ENCODE assay signal across 10 mouse cellular contexts in the genomic region with DNA sequence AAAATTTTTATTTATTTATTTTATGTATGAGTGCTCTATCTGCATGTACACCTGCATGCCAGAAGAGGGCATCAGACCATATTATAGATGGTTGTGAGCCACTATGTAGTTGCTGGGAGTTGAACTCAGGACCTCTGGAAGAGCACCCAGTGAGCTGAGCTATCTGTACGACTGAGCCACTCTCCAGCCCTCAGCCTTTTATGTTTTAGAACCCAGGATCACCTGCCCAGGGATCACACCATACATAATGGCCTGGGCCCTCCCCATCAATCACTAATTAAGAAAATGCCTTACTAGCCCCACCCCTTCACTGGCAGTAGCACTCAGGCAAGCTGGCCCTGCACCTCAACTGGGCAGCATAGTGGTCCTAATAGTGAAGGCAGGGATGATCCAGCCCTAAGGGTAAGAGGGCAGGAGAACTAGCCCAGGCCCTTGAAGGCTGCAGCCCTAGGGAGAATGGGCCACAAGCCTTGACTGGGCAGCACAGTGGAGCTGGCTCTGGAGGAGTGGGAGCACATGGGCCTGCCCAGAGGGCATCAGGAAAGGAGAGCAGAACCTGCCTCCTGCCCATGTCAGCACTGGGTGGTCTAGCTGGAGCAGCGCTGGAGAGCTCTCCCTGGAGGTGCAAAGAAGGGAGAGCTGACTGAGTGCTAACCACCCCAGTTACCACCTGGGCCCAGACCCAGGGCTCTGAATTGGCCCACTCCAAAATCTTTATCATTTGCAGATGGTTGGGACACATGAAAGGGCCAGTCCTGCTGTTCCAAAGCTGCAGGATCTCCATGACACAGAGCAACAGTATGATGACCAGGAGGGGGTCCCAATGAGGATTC. TPM values are rescaled to one million over a fixed set of nuclear protein-coding genes. Genes with fewer than 3 reads are reported as not detected.
A peak's percentile ranks its signal among the peaks of the same experiment; 100 is the strongest.
DNase-seq lines count a peak whose midpoint lies in the region; ATAC-seq and TF ChIP-seq lines count a peak whose summit lies in the region.
"Had no signal": no experiment of that assay in that cellular context is flagged by ENCODE, and none has a peak within 500 bp of the region (broad histone marks: within the 10 kb centered on the region; RNA-seq: fewer than 3 reads in every experiment).

No protein-coding gene starts in this region.

- H3K4me2 ChIP-seq in intestine, embryonic 15.5 days (replicated peaks): no peak overlapping the region
- H3K4me2 ChIP-seq in intestine, postnatal 0 days (replicated peaks; ENCODE audit: low read depth): no peak overlapping the region
- H3K4me2 ChIP-seq in midbrain, embryonic 12.5 days (replicated peaks): no peak overlapping the region
- H3K4me2 ChIP-seq in forebrain, embryonic 15.5 days (replicated peaks): no peak overlapping the region
- H3K4me2 ChIP-seq in limb, embryonic 12.5 days: no peak overlapping the region

- H3K27me3 ChIP-seq in intestine, embryonic 15.5 days (replicated peaks): no peaks in the 10 kb centered on the region
- H3K27me3 ChIP-seq in intestine, postnatal 0 days (replicated peaks; ENCODE audit: control insufficient read depth, insufficient read depth, low read length): no peaks in the 10 kb centered on the region
- 0 out of 2 replicates have a peak, but pooled peaks cover 4% of the 10 kb centered on the region for H3K27me3 ChIP-seq in midbrain, embryonic 12.5 days
- H3K27me3 ChIP-seq in midbrain, embryonic 10.5 days (ENCODE audit: low read depth, poor library complexity, severe bottlenecking): peaks cover 8% of the 10 kb centered on the region
- no peaks in the 10 kb centered on the region for H3K27me3 ChIP-seq in forebrain, embryonic 15.5 days
- H3K27me3 ChIP-seq in limb, embryonic 12.5 days: peaks cover 3% of the 10 kb centered on the region; the same call in 1 of the 2 replicates
- H3K27me3 ChIP-seq: lung, embryonic 15.5 days; neural tube, embryonic 13.5 days had no signal

- H3K27ac ChIP-seq in intestine, embryonic 15.5 days: no peak overlapping the region
- H3K27ac ChIP-seq in intestine, postnatal 0 days (ENCODE audit: low read depth, low read length): no peak overlapping the region
- no peak overlapping the region for H3K27ac ChIP-seq in midbrain, embryonic 12.5 days (replicated peaks)
- no peak overlapping the region for H3K27ac ChIP-seq in midbrain, embryonic 10.5 days (replicated peaks)
- H3K27ac ChIP-seq in forebrain, embryonic 15.5 days (replicated peaks): no peak overlapping the region
- no peak overlapping the region for H3K27ac ChIP-seq in limb, embryonic 12.5 days
- H3K27ac ChIP-seq: lung, embryonic 15.5 days; neural tube, embryonic 13.5 days had no signal

- no peaks in the 10 kb centered on the region for H3K9me3 ChIP-seq in intestine, embryonic 15.5 days
- H3K9me3 ChIP-seq in intestine, postnatal 0 days (ENCODE audit: control insufficient read depth): 0 out of 2 replicates have a peak, but pooled peaks cover 3% of the 10 kb centered on the region
- no peaks in the 10 kb centered on the region for H3K9me3 ChIP-seq in midbrain, embryonic 12.5 days
- peaks cover 13% of the 10 kb centered on the region for H3K9me3 ChIP-seq in midbrain, embryonic 10.5 days (replicated peaks)
- no peaks in the 10 kb centered on the region for H3K9me3 ChIP-seq in forebrain, embryonic 15.5 days
- no peaks in the 10 kb centered on the region for H3K9me3 ChIP-seq in limb, embryonic 12.5 days
- H3K9me3 ChIP-seq: lung, embryonic 15.5 days; neural tube, embryonic 13.5 days had no signal

- 78% methylated on average over 2 of the region's 2 CpGs for WGBS in intestine, embryonic 15.5 days
- 68% methylated on average over 2 of the region's 2 CpGs for WGBS in intestine, postnatal 0 days
- WGBS in midbrain, embryonic 12.5 days: 86% methylated on average over 2 of the region's 2 CpGs
- WGBS in midbrain, embryonic 10.5 days: 79% methylated on average over 2 of the region's 2 CpGs
- WGBS in forebrain, embryonic 15.5 days: 72% methylated on average over 2 of the region's 2 CpGs
- WGBS in limb, embryonic 12.5 days: 68% methylated on average over 2 of the region's 2 CpGs

- H3K4me1 ChIP-seq in intestine, embryonic 15.5 days (replicated peaks): peaks cover 3% of the 10 kb centered on the region; the same call in 1 of the 2 replicates
- H3K4me1 ChIP-seq in intestine, postnatal 0 days (replicated peaks; ENCODE audit: control insufficient read depth, insufficient read depth, low read length): no peaks in the 10 kb centered on the region
- H3K4me1 ChIP-seq in midbrain, embryonic 12.5 days: peaks cover 7% of the 10 kb centered on the region; the same call in 1 of the 2 replicates
- H3K4me1 ChIP-seq in midbrain, embryonic 10.5 days: peaks cover 8% of the 10 kb centered on the region
- peaks cover 6% of the 10 kb centered on the region; the same call in 1 of the 2 replicates for H3K4me1 ChIP-seq in forebrain, embryonic 15.5 days
- no peaks in the 10 kb centered on the region; the same call in 1 of the 2 replicates for H3K4me1 ChIP-seq in limb, embryonic 12.5 days (replicated peaks)

- peak; percentile 43; the same call in 1 of the 2 replicates for ATAC-seq in intestine, embryonic 15.5 days
- no peak for ATAC-seq in intestine, postnatal 0 days
- ATAC-seq in midbrain, embryonic 12.5 days (ENCODE audit: low FRiP score, low read depth): peak; percentile 20; the same call in 1 of the 2 replicates
- ATAC-seq in forebrain, embryonic 15.5 days (replicated peaks): 0 out of 2 replicates have a peak, but pooled peaks have one; percentile 23
- ATAC-seq in limb, embryonic 12.5 days (ENCODE audit: insufficient number of reproducible peaks, insufficient read depth, low FRiP score, low TSS enrichment, low read depth): peak; percentile 33; the same call in 1 of the 2 replicates
- no peak for ATAC-seq in inflammation-experienced regulatory T-cells, adult 6 months

- TF ChIP-seq CTCF in intestine, postnatal 0 days (IDR thresholded peaks at IDR 0.05; ENCODE audit: low read depth): no peak

- H3K9ac ChIP-seq in intestine, embryonic 15.5 days: no peak overlapping the region
- H3K9ac ChIP-seq in intestine, postnatal 0 days (ENCODE audit: low read depth, low read length): no peak overlapping the region
- H3K9ac ChIP-seq in midbrain, embryonic 12.5 days (replicated peaks): no peak overlapping the region
- H3K9ac ChIP-seq in forebrain, embryonic 15.5 days (replicated peaks): no peak overlapping the region
- H3K9ac ChIP-seq in limb, embryonic 12.5 days (replicated peaks): no peak overlapping the region

- DNase-seq in midbrain, embryonic 10.5 days (ENCODE audit: low spot score): no peak
- no peak for DNase-seq in T-cell, adult 2 months (ENCODE audit: low spot score)

- no peaks in the 10 kb centered on the region for H3K36me3 ChIP-seq in intestine, embryonic 15.5 days
- no peaks in the 10 kb centered on the region for H3K36me3 ChIP-seq in intestine, postnatal 0 days (ENCODE audit: control insufficient read depth, insufficient read depth)
- H3K36me3 ChIP-seq in midbrain, embryonic 12.5 days: no peaks in the 10 kb centered on the region
- H3K36me3 ChIP-seq in midbrain, embryonic 10.5 days: no peaks in the 10 kb centered on the region
- H3K36me3 ChIP-seq in forebrain, embryonic 15.5 days: no peaks in the 10 kb centered on the region
- no peaks in the 10 kb centered on the region for H3K36me3 ChIP-seq in limb, embryonic 12.5 days
- H3K36me3 ChIP-seq: lung, embryonic 15.5 days; neural tube, embryonic 13.5 days had no signal

- H3K4me3 ChIP-seq in intestine, embryonic 15.5 days (replicated peaks): no peak overlapping the region
- H3K4me3 ChIP-seq in intestine, postnatal 0 days (ENCODE audit: low read depth, low read length): no peak overlapping the region
- H3K4me3 ChIP-seq in midbrain, embryonic 12.5 days: no peak overlapping the region
- H3K4me3 ChIP-seq in midbrain, embryonic 10.5 days: no peak overlapping the region
- no peak overlapping the region for H3K4me3 ChIP-seq in forebrain, embryonic 15.5 days
- H3K4me3 ChIP-seq in limb, embryonic 12.5 days (replicated peaks): no peak overlapping the region

RNA-seq across cellular contexts. Expression of a gene that starts 0.8 kb away (rescaled TPM):
- polyA plus RNA-seq in intestine, embryonic 15.5 days (2015; fragmentation: Nextera tagmentation; extraction: Ambion mirVana): 0.09 and 0.44 TPM in 2 replicates
- polyA plus RNA-seq in intestine, postnatal 0 days (2015; fragmentation: Nextera tagmentation; extraction: Ambion mirVana): 0.12 and 0.18 TPM in 2 replicates
- 0.45 and 0.93 TPM in 2 replicates for polyA plus RNA-seq in midbrain, embryonic 12.5 days (2016; fragmentation: Nextera tagmentation; extraction: Ambion mirVana)
- polyA plus RNA-seq in midbrain, embryonic 10.5 days (2016; fragmentation: Nextera tagmentation; extraction: Ambion mirVana): 0.42 and 1.3 TPM in 2 replicates
- 2.4 and 4.8 TPM in 2 replicates for polyA plus RNA-seq in forebrain, embryonic 15.5 days (2015; fragmentation: Nextera tagmentation; extraction: Ambion mirVana)
- 0.75 and 1.1 TPM in 2 replicates for polyA plus RNA-seq in limb, embryonic 12.5 days (2016; fragmentation: Nextera tagmentation; extraction: Ambion mirVana)
- 1 to 10 TPM in 2 of 3 experiments, under 1 TPM in 1; 0.94 to 1.6 (median 1.5) TPM for polyA plus RNA-seq in inflammation-experienced regulatory T-cells, adult 6 months (2017; shearing (Covaris generic))

RNA-seq across cellular contexts. Expression of a gene that starts 12.1 kb away (rescaled TPM):
- 10.3 and 12.6 TPM in 2 replicates for polyA plus RNA-seq in intestine, embryonic 15.5 days (2015; fragmentation: Nextera tagmentation; extraction: Ambion mirVana)
- 15.9 and 19.2 TPM in 2 replicates for polyA plus RNA-seq in intestine, postnatal 0 days (2015; fragmentation: Nextera tagmentation; extraction: Ambion mirVana)
- polyA plus RNA-seq in midbrain, embryonic 12.5 days (2016; fragmentation: Nextera tagmentation; extraction: Ambion mirVana): 3.0 and 3.3 TPM in 2 replicates
- 3.3 and 3.5 TPM in 2 replicates for polyA plus RNA-seq in midbrain, embryonic 10.5 days (2016; fragmentation: Nextera tagmentation; extraction: Ambion mirVana)
- 1.5 and 1.6 TPM in 2 replicates for polyA plus RNA-seq in forebrain, embryonic 15.5 days (2015; fragmentation: Nextera tagmentation; extraction: Ambion mirVana)
- 6.0 and 6.6 TPM in 2 replicates for polyA plus RNA-seq in limb, embryonic 12.5 days (2016; fragmentation: Nextera tagmentation; extraction: Ambion mirVana)
- 100 to 1,000 TPM in 1 of 3 experiments, 10 to 100 TPM in 2; 57.2 to 116 (median 62.2) TPM for polyA plus RNA-seq in inflammation-experienced regulatory T-cells, adult 6 months (2017; shearing (Covaris generic))

Comparison
In these comparisons a context has a peak if more than half of its experiments do, and no peak if none do; other contexts are left out.
1. ATAC-seq: peak in intestine, embryonic 15.5 days (single experiment), midbrain, embryonic 12.5 days (single experiment), forebrain, embryonic 15.5 days (single experiment) and limb, embryonic 12.5 days (single experiment); none in intestine, postnatal 0 days (single experiment) and inflammation-experienced regulatory T-cells, adult 6 months (single experiment).